Mouse (Mus musculus) liver, postnatal 0 days (tissue): ENCODE results near the gene Rdh16f2.

ENCODE experiments used
- CTCF ChIP-seq: sonication (generic); IDR thresholded peaks from 2 replicates; pipeline ENCODE4 v1.5.1; 2016; ENCODE audit warnings: antibody characterized with exemption, low read depth
- EP300 ChIP-seq: IDR thresholded peaks from 2 replicates; pipeline ENCODE4 v1.6.1; 2016; ENCODE audit warnings: antibody characterized with exemption, low read depth, mild to moderate bottlenecking

DNA sequence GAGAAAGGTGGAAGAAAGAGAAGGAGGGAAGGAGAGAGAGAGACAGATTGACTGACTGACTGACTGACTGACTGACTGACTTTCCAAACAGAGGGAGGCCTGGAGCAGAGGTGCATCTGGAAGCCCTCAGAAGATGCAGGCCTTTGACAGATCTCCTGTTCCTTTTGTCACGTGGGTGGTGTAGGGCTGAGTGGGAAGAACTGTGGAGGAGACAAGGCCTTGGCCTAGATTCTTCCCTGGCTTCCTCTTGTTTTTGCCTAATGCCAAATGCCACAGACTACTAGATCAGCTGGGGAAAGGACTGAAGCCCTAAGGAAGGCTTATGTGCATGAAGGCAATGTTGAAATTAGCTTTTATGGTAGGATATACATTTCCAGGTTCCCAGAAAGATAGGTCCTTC is 36.8 kb downstream of the Rdh16f2 start:
- TF ChIP-seq CTCF (no peak), EP300 (no peak)
